Mouse (Mus musculus): ENCODE data around the gene Ppp4r4.
"Not testable (repeated sequence)": the region's sequence is repeated elsewhere in the genome, so short reads cannot be mapped to it uniquely, and the experiment has no call there.

Ppp4r4 gene

GRCm38 (mm10) chr12:103643336-103643735 is 111.3 kb downstream of the Ppp4r4 start:
- peak; percentile 17 for DNase-seq (ENCODE audit: low spot score)

GRCm38 (mm10) chr12:103643818-103644217 is 111.7 kb downstream of the Ppp4r4 start:
- DNase-seq (ENCODE audit: low spot score) = no peak

DNA sequence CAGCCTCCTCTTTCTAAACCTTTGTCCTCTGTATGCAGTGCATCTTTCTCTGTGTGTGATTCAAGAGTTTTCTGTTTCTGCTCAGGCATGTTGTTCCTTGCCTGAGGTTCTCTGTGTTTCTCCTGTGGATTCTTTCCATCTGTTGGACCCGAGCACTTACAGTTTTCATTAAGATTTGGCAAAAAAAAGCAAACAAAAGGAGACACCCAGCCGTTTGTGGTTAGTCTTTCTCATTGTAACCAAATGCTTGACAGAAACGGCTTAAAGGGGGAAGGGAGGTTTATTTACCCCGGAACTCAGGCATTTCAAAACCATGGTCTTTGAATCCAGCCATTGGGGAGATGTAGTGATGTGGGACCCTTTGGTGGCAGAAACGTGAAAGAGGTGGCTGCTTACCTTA is 112.5 kb downstream of the Ppp4r4 start:
- no peak for DNase-seq (ENCODE audit: low spot score)

DNA sequence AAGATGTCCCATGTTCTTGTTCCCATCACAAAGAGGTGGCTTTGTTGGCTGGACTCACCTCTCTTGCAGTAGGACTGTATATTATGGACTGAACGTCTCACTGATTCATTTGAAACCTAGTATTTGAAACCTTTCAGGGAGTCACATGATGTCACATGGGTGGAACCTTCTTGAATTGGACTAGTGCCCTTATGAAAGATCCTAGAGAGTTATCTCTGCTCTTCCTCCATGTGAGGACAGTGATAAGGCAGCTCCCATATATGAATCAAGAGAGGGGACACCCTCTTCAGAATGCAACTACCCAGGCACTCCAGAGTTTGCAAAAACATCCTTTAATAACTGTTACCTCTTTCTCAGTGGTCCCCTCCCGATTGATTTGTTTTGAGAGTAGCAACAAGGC is 114.2 kb downstream of the Ppp4r4 start:
- DNase-seq (ENCODE audit: low spot score) = no peak

GRCm38 (mm10) chr12:103653836-103654235 is 121.8 kb downstream of the Ppp4r4 start:
- DNase-seq (ENCODE audit: low spot score) = no peak

DNA sequence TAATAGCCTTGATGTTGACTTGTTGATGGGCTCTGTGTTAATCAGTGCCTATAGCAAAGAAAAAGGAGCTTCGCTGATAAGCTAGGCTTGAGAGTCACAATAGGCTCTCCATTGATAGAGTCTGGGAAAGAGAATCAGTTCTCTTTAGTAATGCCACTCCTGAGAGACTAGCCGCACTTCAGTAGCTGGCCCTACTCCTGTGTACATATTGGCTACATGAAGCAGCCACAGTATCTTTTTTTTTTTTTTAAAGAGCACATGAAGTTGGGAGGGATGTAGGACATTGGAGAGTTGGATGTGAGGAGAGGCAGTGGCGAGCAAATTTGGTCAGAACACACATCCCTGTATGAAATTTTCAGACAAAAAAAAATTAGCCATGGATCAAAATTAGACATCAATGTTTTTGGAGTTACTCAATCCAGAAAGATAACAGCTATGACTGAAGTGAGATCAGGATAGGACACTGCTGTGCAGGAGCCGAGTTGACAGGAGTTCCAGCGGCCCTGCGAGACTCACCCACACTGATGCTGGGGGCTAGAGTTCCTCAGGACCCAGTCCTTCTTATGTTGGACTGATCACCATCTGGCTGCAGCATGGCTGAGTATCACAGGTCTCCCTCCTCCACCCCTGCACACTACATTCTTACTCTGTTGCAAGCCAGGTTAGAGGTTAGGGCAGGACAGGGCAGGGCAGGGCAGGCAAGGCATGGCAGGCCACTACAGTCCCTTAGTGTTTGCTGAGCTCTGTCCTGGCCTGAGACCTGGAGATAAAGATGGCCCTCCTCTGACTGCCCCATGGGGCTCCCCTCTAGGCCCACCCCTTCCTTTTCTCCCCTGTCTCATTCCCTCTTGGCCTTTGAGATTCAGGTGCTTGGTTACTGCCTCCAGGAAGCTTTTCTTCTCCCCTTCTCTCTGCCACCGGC is 123.3 kb downstream of the Ppp4r4 start:
- no peak for DNase-seq (ENCODE audit: low spot score)

DNA sequence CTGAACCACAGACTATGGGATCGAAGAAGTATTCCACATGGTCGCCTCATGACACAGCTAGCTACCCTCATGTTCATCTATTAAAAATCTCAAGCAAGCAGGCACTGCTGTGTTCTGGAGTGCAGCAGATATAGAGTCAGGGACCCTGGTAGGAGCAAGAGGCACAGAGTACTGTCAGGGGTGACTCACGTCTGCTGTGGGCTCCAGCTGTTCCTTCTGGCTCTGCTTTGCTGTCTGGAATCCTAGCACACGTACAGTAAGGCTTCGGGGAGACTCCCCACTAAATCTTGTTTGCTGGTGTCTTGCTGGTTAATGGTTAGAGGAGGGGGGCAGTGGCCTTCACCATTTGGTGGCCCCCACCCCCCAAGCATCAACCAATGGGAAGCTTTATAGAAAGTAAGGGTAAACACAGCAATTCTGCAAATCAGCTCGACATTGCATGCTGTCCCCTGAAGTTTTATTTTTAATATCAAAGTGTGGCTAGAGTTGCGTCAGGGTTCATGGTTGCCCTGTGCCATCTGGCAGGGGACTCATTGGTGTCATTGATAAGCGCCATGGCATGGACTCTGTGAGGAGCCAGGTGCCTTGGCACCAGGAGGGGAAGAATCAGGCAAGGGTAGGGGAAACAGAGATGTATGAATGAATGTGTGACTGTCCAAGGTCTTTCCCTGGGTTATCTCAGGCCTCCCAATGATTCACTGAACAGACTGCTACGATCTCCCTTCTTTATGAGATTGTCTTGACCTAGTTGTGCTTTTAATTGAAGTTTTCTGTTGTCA is 125.0 kb downstream of the Ppp4r4 start, which contains the start of gene Serpina6:
Gene Serpina6, minus strand, starts transcription at position 365 of the 779 bp plus-strand sequence.
- DNase-seq (ENCODE audit: low spot score) = no peak

DNA sequence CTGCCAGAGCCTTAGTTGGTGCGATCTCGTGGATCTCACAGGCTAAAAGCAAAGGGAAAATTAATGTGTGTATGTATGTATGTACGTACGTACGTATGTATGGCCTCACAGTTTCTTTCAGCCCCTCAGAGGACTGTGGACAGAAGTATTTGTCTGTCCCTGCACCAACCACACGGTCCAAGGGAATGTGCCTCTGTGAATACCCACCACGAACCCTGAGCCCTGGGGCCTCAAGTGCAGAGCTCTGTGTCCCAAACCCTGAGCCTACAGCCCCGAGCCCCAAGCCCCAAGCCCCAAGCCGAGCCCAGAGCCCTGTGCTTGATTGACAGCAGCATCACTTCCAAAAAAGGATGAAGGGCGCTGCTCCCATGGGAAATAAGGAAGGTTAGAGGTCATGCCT is 125.9 kb downstream of the Ppp4r4 start:
- no peak for DNase-seq (ENCODE audit: low spot score)

- DNase-seq (ENCODE audit: low spot score) = no peak
Measured at GRCm38 (mm10) chr12:103659171-103659570, 127.1 kb downstream of the Ppp4r4 start.

DNA sequence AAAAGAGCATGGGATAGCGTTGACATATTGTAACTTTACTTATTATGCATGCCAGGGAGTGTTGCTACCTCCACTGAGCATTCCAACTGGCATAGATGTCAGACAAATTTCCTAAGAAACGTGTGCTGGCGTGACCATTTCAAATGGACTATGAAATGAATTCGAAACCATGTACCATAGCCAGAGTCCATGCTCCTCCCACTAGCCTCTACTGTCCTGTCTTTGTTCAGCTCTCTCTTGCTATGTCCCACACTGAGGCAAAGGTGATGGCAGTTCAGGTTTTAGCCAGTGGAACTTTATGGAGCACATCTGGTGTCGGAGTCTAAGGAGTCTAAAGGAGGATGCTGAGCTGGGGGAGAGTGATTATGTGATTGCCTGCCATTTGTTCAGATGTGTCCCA is 128.0 kb downstream of the Ppp4r4 start:
- DNase-seq (ENCODE audit: low spot score) = no peak

DNA sequence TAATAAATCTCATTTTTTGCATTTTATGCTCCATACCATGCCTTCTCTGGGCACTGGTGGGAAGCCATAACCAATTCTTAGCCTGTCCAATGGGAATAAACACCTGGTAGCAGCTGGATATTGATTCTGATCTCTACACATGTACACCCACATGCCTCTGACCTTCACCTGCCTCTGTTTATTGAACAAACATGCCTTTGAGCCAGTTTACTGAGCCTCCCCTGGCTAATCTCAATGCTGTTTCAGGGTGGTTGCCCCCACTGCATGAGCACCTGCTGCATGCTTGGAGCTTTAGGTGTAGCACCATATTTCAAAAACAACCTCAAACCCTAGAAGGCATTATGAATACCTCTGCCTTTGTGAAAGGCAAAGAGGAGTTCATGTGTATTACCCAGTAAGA is 130.0 kb downstream of the Ppp4r4 start:
- not testable (repeated sequence) for DNase-seq (ENCODE audit: low spot score)
